Mouse (Mus musculus): ENCODE data around the gene Chrd.
A peak's percentile ranks its signal among the peaks of the same experiment; 100 is the strongest.

Gene Chrd

DNA sequence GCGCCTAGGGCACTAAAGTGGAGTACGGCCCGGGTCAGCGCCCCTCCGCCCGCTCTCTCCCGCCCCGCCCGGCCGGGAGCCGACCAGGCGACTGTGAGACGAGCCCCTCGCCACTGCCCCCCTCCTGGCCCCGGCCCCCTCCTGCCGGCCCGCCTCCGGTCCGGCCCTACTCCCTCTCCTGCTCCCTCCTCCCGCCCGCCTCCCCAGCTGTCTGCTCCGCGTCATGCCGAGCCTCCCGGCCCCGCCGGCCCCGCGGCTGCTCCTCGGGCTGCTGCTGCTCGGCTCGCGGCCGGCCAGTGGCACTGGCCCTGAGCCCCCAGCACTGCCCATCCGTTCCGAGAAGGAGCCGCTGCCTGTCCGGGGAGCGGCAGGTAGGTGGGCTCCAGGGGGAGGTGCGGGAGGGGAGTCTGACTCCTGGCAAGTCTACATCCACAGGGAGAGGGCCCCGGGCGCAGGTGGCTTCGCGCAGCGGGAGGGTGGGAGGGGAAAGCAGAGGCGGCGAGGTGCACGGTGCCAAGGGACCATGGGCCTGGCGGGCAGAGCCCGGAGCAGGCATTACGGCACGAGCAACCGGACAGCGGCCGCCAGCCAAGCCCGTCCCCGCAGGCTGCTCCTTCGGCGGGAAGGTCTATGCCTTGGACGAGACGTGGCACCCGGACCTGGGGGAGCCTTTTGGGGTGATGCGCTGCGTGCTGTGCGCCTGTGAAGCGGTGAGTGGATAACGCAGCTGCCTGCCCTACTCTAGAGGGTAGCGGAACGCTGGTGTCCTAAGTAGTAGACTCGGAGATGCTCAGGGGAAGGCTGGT is at the start of gene Chrd:
Gene Chrd, plus strand, starts transcription at position 203 of the 806 bp plus-strand sequence.
- DNase-seq (ENCODE audit: low spot score in 2 of 2) = no peak

DNA sequence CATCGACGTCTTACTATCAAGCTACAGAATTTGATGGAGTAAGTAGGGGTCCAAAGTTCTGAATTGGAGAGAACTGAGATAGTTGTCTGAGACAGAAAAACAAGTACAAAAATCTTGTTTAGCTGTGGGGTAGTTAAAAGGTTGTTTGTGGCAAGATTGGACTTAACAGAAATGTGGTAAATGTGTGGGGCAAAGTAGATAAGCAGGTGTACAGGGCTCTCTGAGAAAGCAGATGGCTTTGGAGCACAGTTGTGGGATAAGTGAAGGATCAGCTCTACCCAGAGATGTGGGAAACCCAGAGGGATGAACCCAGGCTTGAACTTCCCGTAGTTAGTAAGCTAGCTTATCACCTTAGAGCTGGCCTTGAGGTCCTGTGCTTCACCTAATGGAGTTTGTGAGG is 42.2 kb upstream of the Chrd start:
- DNase-seq (ENCODE audit: low spot score in 2 of 2) = no peak

DNA sequence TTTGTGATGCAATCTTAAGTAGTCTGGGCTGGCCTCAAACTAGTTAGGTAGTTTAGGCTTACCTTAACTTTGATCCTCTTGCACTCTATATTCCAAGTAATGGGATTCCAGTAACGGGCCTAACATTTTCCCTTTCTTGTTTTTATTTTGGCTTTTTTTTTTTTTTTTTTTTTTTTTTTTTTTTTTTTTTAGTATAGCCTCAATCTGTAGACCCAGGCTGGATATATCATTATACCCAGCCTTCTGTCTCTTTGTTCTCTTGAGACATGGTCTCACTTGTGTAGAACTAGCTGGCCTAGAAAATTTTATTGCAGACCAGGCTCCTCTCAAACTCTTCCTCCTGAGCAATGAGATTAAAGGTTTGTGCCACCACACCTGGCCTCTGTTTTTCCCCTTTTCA is 41.3 kb upstream of the Chrd start:
- no peak for DNase-seq (ENCODE audit: low spot score in 2 of 2)

DNA sequence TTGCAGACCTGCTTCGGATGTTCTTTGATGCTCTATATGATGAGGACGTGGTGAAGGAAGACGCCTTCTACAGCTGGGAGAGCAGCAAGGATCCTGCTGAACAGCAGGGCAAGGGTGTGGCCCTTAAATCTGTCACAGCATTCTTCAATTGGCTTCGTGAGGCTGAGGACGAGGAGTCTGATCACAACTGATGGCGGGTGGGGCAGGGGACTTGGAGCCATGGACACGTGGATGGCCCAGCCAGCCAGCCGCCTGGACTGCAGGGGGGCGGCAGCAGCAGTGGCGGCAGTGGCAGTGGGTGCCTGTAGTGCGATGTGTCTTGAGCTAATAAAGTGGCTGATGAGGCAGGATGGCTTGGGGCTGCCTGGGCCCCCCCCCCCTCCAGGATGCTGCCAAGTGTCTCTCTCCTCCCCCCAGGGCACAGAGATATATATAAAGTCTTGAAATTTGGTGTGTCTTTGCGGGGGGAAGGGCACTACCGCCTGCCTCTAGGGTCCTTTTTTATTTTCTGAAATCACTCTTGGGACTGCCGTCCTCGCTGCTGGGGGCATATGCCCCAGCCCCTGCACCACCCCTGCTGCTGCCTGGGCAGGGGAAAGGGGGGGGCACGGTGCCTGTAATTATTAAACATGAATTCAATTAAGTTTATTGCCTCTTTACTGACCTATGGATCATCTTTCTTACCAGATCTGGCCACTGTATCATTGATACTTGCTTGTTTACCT is 40.5 kb upstream of the Chrd start:
- no peak for DNase-seq (ENCODE audit: low spot score in 2 of 2)

DNA sequence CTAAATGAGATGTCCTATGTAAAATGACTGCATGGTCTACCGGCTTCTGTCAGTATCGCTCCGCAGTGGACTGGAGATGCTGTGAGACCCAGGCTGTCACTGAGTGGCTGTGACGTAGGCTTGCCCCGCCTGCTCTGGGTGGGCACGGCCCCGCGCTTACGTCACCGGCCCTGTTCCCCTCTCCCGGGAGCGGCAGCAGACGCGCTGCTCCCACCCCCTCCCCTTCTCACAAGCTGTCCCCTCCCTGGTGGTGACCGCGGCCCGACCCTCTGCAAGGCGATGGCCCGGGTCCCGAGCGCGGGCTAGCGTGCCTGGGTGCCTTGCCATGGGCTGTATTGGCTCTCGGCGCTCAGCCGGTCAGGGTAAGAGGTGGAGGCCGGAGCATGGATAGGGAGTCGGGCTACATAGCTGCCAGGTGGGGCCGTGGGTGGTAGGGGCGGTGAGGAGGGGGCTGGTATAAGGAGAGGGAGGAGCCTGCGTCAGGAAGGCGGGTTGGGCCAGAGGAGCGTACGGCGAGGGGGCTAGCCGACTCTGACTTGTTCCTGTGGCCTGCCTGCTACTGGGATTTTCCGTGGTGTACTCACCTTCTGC is 39.7 kb upstream of the Chrd start, which contains the start of gene Fam131a:
Gene Fam131a, plus strand, starts transcription at position 131 of the 591 bp plus-strand sequence.
- peak; percentile 57 to 68 for DNase-seq (ENCODE audit: low spot score in 2 of 2)

DNA sequence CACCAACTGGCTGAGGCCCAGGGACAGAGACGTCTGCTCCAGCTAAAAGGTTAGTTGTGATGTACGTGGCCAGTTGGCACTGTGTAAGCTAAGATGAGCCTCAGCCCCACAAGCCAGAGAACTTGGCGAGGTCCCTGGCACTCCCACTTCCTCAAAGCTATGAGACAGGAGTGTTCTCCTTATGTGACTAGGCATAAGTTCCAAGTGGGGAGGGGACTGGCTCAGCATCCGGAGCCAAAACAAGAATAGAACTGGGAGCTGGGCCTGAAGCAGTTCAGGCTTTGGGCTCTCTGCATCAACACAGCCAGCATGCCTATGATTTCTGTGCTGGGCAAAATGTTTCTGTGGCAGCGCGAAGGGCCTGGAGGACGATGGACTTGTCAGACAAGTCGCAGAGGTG is 38.1 kb upstream of the Chrd start:
- DNase-seq (ENCODE audit: low spot score in 2 of 2) = no peak

DNA sequence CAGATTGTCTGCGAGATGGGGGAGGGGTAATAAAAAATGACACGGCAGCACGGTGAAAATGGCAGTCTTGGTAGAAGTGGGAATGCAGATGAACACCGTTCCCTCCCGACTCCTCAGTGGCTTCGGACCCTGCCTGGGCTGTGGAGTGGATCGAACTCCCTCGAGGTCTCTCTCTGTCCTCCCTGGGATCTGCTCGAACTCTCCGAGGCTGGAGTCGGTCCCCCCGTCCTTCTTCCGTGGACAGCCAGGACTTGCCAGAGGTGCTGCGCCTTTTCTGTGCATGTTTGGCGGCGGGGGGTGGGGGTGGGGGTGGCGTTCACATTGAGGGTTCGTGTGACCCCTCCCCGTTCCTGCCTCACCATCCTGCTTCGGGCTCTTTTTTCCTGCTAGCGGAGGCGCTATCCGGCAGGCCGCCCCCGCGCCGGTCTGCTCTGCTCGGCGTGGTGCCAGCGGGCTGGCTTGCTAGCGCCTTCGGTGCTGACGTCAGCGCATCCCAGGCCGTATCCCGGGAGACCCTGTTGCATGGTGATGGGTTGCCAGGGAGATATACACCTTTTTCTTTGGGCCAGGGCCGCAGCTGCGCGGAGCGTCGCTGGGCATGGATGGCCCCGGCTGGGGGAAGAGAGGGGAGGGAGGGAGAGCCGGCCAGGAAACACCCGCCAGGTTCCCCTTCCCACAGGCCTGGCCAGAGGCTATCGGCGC is 37.2 kb upstream of the Chrd start:
- DNase-seq (ENCODE audit: low spot score in 2 of 2) = no peak

DNA sequence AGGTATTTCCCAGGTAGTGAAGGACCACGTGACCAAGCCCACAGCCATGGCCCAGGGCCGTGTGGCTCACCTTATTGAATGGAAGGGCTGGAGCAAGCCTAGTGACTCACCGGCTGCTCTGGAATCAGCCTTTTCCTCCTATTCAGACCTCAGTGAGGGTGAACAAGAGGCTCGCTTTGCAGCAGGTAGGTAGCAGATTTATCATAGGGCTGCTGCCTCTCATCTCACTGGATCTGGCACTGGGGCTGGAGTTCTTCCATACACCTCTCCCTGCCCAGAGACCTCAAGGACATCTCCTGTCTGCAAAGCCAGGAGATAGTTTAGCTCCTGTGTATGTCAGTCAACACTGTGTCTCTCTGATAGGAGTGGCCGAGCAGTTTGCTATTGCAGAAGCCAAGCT is 33.7 kb upstream of the Chrd start:
- no peak for DNase-seq (ENCODE audit: low spot score in 2 of 2)

DNA sequence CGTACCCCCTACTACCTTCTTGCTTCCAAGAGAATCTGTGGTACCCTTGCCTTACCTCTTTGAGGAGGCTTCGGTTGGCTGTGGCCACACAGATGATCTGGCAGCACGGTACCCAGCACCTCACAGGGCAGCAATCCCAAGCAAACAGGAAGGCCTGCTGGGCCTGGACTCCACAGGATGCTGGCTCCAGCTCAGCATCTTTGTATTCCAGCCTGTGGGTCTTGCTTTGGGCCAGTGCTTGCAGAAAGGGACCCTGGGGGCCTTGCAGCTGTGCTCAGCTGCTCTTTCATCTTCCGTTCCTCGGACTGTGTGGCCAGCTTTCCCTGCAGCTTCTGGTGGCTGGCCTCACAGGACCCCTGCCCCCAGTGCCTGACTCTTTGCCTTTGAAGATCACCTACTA is 32.9 kb upstream of the Chrd start:
- no peak for DNase-seq (ENCODE audit: low spot score in 2 of 2)

DNA sequence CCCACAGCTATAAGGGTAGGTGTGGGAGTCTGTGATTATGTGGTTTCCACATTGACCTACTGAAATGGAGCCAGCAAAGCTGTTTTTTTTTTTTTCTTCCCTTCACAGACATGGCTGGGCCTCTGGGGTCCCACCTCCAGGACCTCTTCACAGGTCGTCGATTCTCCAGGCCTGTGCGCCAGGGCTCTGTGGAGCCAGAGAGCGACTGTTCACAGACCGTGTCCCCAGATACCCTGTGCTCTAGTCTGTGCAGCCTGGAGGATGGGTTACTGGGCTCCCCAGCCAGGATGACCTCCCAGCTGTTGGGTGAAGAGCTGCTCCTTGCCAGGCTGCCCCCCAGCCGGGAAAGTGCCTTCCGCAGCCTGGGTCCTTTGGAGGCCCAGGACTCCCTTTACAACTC is 31.6 kb upstream of the Chrd start:
- no peak for DNase-seq (ENCODE audit: low spot score in 2 of 2)

DNA sequence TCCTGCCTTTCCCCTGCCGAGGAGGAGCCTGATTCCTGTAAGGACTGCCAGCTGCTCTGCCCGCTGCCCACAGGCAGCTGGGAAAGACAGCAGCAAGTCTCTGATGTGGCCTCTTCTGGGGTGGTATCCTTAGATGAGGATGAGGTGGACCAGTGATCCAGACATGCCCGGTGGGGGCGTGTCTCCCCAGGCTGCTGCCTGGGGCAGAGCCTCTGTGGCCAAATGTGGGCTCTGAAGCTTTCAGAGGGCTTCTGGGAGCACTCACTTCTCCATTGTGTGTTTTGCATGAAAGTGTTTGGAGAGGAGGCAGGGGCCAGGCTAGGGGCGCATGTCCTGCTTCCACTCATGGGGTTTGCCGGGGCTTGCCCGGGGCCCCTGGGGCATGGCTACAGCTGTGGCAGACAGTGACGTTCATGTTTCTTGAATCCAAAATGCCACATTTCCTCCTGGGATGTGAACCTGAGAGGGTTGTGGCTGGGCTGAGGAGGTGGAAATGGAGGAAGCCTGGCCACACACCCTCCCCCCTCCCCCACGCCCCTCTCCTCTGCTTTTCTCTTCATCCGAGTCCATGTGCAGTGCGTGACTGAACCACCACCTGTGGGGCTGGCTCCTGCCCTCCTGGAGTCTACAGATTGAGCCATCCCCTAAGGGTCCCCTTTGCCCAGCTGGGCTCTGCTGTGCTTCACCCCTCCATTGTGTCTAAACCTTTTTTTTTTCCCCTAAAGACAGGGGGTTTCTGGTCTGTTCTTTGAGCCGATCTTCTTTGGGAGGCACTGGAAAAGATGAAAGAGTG is 31.0 kb upstream of the Chrd start:
- no peak for DNase-seq (ENCODE audit: low spot score in 2 of 2)

DNA sequence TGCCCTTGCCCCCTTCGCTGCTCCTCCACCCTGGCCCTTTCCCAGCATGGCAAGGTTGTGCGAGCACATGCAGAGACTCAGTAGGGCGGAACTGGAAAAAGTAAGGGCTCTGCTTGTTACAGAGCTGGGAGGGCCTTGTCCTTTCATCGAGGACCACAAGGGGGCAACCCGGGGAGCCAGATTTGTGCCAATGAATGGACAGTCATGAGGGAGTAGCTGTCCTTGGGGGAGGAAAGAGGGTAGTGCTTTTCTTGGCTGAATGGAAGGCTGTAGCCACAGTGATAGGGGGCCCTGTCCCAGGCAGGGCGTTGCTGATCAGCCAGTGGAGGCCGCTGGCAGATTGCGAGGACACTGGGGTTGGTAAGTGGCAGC is 30.4 kb upstream of the Chrd start:
- peak in 1 of 2 experiments; percentile 50 for DNase-seq (ENCODE audit: low spot score in 2 of 2)

DNA sequence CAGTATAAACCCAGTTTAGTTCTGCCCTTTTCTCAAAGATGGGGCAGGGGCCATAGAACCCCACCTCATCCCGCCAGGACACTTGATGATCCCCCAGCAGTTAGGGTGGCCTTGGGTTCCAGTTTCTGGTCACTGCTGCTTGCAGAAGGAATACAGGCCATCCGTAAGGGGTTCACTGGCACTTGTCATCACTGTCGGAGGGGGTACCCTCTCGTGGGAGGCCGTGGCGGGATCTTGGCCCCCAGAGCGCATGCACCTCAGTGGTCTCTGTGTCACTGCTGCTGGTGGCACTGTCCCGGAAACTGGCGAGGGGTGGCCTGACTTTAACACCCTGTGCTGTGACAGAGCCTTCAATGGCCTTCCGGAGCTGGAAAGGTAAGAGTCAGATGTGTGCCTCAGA is 29.9 kb upstream of the Chrd start:
- no peak for DNase-seq (ENCODE audit: low spot score in 2 of 2)

DNA sequence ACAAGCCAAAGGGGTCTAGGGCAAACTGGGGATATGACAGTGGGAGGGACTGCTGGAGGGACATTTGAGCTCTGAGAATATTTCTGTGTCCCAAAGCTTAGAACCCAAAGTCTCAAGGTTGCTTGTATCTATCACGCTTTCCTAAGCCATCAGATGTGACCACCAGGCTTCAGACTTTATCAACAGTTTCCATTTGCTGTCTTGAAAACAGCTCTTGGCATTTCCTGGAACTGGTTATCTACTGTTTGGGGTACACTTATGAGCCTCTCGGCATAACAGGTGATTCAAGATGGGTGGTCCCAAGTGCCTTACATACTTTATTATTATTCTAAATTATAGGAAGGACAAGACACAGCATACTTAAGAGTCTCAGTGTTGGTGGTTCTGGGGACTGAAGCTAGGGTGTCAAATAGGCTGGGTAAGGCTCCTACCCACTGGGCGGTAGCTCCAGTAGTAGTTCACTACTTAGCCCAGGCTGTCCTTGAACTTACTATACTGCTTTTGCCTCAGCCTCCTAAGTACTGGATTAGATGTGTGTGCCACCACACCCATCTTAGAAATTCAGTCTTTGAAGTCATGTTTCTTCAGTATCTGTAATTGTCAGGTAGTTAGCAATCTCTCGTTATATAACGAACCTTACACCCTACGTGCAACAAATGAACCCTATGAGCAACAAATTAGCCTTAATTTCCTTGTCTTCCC is 29.1 kb upstream of the Chrd start:
- no peak for DNase-seq (ENCODE audit: low spot score in 2 of 2)

DNA sequence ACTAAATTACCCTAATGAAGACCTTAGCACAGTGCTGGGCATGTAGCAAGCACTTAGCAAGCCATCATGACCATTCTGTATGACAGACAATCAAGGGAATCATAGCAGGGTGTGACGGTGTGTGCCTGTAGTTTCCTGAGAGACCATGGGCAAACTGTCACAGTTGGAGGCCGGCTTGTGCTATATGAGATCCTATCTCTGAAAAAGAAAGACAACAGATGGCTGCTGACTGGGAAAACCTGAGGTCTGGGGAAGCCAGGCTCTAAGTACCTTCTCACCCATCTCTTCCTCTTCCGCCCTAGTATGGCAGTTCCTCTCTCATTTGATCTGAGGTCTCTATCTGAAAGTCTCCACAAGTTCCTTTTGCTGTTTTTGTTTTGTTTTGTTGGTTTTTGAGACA is 27.1 kb upstream of the Chrd start:
- no peak for DNase-seq (ENCODE audit: low spot score in 2 of 2)

DNA sequence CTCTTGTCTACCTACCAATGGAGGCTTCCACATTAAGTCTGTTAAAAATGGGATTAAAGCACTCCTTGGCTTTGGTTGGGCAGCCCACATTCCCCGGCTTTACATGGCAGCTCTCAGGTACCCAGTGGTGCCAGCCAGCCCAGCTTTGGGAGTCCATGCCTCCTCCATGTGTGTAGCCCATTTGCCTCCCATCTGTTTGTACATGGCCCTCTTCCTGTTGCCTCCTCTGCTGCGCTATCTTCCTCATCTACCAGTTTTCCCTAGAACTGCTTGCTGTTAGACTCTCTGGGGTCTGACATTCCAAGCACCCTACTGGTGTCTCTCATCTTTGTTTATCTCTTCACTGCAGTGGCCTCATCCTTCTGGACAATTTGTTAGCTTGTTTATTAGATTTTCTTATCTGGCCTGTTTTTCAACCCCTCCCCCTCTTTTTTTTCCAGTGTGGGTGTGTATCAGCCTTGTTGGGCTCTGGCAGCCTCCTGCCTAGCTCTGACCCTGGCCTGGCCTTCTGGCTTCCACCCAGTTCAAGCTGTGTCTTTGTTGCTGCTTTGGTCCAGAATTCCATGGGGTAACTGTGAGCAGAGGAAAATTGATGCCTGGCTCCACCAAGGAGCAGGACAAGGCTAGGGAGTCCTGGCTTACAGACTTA is 26.4 kb upstream of the Chrd start:
- DNase-seq (ENCODE audit: low spot score in 2 of 2) = no peak

DNA sequence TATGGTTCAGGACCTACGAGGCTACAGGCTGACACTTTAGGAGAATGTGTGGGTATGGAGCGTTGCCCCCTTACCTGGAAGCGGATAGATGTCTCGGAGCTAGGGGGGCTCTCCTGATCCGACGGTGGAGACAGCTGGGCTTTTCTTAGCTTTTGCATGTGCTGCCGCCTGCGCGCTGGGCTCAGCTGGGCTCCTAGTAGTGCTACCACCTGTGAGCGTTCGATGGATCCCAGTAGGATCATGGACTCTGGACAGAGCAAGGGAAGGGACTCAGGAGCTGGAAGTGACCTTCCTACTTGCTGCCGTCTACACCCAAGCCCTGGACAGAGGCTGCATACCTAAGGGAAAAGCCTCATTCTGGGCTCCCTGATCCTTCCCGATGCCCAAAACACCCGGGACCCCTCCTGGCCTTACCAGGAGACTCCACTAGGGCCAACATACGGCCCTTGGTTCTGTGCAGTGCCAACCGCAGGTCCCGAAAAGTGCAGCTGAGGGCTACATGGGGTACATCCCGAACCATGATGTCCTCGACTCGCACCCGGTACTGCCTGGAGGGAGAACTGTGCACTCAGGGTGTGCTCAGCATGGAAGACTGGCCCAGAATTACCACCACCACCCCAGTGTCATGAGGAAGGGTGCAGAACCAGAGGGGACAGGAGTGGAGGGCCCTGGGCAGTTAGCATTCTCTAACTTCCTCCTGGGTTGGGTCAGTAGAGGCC is 24.5 kb upstream of the Chrd start:
- DNase-seq (ENCODE audit: low spot score in 2 of 2) = no peak

DNA sequence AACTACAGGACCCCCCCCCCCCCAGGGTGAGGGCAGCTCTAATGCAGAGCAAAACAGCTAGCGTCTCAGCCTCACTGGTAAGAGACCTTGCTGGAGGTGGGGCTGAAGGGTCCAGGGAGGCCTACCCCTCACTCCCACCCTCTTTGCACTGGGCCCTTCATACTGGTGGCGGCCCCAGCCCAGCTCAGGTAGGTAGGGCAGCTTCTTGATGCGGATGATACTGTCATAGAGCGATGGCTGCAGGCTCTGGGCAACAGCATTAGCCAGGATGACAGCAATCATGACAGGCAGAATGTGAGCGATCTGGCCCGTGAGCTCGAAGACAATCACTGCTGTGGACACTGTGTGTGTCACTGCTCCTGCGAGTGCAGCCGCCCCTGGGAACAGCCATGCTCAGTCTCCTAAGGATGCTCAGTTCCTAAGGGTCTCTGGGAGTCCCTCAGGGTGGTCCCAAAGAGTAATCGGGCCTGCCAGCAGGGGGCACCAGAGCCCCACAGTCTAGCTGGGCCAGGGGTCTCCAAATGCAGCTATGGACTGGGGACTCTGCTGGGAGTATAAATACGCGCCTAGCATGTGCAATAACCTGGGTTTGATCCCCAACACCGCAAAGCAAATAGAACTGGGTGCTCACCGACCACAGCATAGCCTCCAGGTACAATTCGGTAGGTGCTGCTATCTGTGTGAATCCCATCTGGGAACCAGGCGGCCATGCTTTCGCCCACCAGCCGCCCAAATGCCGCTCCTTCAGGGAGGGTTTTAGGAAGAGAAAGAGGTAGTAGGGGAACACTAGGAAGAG is 23.8 kb upstream of the Chrd start:
- peak; percentile 44 to 81 for DNase-seq (ENCODE audit: low spot score in 2 of 2)

DNA sequence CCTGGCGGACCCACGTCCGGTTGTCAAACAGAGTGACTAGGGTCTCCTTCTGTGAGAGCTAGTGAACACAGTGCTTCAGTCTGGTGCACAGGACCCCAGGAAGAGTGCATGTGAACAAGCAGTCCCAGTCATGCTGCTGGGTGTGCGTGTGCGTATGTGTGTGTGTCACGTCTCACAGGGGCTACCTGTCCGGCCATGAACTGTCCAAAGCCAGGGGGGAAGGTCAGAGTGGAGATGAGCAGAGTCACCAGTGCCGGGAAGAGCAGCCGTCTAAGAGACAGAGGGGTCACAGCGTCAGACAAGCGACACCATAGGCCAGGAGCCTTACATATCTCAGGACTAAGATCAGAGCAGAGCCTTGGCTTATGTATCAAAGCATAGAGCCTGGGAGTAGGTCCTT is 22.6 kb upstream of the Chrd start:
- DNase-seq (ENCODE audit: low spot score in 2 of 2) = no peak
